Mouse (Mus musculus): Measurements from ENCODE around the gene Ppil1. TPM values are rescaled to one million over a fixed set of nuclear protein-coding genes. Genes with fewer than 3 reads are reported as not detected.
A peak's percentile ranks its signal among the peaks of the same experiment; 100 is the strongest.

The Ppil1 gene
- 10 to 100 TPM; 20.4 to 25.3 TPM for total RNA-seq (2021)
- long read RNA-seq, experiment 1, transcript Ppil1-201 (4 exons, 1,462 nt), result major isoform, 48 of 51 reads
- long read RNA-seq, experiment 1, partial matches to known transcripts, result 2 of 51 reads
- long read RNA-seq, experiment 1, other reads (novel, unspliced or antisense), result 1 of 51 reads
- long read RNA-seq, experiment 2, transcript Ppil1-201 (4 exons, 1,462 nt), result major isoform, 19 of 20 reads
- long read RNA-seq, experiment 2, partial matches to known transcripts, result 0 of 20 reads
- long read RNA-seq, experiment 2, other reads (novel, unspliced or antisense), result 1 of 20 reads

DNA sequence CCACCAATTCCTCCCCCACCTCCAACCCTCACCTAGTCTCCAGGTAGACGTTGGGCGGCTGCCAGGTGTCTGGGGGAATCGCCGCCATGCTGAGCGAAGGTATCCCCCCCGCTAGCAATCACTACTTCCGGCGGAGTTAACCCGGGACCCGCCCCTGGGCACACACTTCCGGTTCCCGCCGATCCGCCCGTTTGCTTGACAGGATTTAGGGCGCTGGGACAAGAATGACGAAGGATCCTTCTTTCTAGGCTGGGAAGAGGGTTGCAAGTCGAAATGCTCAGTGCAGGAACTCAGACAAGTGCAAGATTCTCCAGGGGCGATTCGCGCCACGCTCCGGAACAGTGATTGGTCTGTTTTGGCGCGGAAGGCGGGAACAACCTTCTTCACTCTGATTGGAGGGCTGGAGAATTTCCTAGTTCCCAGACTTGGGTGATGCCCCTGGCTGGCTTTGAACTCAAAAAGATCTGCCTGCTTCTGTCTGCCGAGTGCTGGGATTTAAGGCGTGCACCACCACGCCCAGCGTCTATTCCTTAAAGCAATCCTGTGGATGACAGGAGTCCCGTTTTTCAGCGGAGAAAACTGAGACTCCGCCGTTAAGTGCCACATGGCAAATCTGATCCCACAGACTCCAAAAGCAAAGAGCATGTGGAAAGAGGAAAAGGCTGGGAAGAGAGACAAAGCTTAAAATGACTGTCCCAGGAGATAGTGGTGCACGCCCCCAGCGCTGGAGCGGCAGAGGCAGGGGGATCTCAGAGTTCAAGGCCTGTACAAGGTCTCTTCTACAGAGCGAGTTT is at the start of gene Ppil1:
Gene Ppil1, minus strand, starts transcription at position 347 of the 794 bp plus-strand sequence.
- peak; percentile 83 to 91 for DNase-seq

DNA sequence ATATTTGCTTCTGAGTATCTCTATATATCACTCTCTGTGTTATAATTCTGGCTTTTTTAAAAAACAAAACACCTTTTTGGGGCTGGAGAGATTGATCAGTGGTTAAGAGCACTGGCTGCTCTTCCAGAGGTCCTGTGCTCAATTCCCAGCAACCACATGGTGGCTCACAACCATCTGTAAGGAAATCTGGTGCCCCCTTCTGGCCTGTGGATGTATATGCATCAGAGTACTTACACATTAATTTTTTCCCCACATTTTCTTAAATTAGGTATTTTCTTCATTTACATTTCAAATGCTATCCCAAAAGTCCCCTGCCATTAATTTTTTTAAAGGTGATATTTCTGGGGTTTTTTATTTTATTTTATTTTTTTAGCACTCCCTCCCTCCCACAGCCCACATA is 49.3 kb upstream of the Ppil1 start:
- no peak for DNase-seq

DNA sequence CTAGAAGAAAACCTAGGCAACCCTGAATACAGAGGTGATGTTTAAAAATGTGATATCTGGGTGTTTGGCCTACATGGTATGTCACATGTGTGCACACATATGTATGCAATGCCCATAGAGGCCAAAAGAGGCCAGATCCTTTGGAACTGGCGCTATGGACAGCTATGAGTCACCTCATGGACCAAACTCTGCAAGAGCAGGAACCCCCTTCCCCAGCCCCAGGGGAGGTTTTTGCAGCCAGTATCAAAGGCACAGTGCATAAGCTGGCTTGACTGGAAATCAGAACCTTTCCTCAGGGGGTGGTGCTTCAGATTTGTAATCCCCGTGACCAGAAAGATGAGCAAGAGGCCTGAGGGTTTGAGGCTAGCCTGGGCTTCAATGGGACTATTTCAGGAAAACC is 48.1 kb upstream of the Ppil1 start:
- DNase-seq, result no peak

DNA sequence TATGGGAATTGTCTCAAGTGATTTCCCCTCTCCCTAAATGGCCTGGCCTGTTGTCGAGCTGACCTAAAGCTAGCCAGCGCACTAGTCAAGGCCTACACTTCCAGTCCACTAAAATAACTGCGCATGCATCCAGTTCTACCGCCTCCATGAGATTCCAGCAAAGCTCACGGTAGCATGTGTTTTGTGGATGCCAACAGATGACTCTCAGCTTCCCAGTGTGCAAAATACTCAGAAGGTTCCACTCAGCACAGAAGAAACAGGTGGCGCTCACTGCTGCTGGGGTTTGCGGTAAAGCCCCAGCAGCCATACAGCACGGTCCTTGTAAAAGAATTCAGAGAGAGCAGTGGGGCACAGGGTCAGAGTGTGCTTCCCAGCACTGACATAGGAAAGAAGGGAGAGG is 47.6 kb upstream of the Ppil1 start:
- DNase-seq, result no peak

DNA sequence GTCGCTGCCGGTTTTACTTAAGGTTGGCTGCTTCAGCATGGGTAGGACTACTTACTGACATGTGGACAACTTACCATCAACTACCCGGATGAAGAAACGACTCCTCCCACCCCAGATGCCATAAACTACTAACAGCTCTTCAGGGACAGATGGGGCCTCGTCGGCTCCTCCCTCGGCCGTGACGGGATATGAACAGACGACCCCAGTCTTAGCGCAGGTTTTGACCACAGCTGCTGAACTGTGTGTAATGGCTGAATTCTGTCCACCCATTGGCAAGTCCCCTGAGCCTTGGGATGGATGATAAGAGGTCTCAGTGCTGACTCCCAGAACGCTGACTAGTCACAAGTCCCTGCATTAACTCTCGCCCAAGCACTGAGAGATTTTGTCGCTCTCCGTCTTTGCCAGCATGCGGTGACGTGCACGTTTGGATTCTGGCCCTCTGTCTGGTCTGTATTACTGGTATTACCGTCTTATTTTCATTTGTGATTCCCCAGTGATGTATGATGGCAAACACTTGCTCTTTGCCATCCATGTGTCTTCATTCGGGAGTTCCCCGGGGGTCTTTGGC is 46.2 kb upstream of the Ppil1 start:
- no peak for DNase-seq

DNA sequence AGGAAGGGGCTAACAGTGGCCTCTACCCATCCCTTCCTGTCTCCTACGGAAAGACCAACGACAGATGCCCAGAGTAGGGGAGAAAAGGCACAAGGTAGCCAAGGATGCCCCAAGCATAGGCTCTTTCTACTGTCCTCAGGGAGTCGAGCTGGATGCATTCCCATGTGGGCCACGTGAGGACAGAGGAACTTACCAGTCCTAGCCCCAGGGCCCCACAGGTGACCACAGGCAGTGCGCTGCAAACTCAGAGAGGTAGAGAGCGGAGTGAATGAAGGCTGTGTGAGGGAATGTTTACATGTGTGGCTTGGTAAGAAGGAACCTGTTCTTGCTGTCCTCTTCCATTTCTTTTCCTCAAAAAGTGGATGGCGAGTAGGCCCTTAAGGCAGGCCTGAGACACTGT is 41.9 kb upstream of the Ppil1 start:
- DNase-seq, result no peak

DNA sequence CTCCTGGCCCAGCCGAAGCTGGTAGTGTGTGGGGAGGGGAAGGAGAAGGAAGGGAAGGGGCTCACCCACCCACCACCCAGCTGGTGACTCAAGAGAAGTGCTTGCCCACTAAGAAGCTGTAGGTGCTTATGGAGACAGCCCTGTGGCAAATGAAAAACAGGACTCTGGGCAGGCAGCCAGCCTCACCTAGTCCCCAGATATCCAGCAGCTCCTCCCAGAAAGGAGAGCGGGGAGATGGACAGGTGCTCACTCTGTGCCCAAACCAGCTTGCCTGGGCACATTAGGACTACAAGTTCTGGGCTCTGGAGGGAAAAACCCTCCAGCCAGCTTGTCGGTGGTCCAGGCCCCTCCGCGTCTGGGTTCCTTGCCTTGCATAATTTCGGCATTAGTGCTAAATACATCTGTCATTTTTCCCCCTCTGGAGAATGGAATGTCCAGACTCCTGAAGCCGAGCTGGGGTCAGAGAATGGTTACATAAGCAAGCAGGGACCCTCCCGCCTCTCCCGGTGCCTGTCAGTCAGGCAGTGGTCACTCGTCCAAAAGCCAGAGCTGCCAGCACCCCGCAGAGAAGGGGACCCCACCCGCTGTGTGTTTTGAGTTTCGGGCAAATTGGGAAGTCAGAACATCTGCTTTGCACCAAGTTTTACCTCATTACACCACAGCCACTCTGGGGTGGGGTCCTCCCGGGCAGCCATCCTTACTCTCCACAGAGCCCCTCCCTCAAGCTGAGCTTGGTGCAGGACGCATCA is 41.2 kb upstream of the Ppil1 start:
- no peak for DNase-seq

DNA sequence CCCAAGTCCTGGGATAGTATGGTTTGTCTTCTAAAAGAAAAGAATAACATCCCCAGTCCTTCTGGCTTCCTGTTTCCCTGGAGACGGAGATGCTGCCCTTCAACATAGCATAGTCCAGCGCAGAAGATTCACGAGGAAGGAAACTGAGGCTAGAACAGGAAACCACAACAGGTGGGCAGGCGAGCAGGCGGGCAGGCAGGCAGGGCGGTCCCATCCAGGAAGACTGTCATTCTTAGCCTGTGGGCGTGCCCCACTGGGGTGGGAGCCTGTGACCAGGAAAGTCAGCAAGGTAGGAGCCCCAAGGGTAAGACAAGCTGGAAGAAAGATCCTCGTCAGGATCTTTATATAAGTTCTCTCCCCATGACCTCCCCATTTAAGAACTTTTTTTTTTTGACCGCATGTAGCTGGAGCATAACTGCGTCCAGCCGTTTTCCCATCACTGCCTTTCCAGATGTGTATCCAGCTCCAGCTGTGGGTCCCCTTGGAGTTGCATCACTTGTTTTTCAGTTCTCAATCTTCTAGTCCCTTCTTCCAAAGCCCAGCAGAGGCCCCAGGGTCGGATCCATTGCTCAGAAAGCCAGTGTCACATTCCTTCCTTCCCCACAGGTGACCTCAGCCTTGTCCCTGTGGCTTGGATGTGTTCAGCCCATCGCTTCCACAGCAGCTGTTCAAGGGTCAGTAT is 40.5 kb upstream of the Ppil1 start:
- DNase-seq, result no peak

DNA sequence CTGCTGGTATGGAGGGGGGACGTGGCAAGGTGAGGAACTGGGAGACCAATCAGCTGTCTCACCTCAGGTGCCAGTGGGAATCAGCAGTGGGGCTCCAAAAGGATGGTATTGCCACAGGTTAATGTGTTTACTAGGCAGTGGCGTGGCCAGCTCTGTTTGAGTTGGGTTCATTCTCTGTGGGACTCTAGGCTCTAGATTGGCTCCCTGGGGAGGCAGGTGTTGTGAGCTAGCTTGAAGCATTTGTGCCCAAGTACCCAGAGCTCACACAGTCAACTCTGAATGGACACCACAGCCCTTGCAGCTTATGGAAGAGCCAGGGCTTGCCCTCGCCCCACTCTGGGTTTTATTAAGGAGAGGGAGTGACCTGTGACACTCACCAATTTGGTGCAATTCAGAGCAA is 39.9 kb upstream of the Ppil1 start:
- DNase-seq, result no peak

DNA sequence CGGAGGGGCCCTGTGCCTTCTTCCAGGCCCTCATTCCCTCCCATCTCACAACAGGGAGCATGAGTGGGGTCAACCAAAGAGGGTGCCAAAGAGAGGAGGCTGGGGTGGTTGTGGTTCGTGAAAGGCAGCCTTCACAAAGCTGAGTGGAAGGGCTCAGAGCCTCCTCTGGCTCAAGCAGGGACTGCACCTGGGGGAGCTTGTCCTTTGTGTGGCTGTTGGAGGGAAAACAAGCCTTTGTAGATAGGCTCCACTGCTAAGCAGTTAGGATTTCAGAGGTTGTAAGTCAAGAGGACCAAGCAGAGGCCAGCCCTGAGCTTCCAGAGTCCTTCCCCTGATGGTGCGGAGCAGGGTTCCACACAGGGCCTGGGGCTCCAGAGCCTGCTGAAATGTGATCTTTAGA is 39.1 kb upstream of the Ppil1 start:
- DNase-seq, result no peak

DNA sequence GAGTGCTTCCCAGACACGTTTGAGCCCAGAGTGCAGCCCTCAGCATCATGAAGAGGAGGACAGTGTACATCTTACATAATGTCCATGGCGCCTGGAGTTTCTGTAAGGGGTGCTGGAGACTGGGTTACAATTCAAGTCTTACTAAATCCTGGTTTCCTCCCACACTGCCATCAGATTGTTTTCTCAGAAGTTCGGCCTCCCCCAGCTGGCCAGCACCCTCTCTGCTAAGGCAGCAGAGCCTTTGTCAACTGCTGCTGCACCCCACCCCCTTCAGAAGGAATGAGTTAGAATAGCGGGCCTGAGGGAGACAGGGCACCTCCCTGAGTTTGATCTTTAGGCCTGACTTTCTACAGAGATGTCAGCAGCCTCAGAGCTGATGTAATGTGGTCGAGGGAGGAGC is 38.2 kb upstream of the Ppil1 start:
- no peak for DNase-seq

DNA sequence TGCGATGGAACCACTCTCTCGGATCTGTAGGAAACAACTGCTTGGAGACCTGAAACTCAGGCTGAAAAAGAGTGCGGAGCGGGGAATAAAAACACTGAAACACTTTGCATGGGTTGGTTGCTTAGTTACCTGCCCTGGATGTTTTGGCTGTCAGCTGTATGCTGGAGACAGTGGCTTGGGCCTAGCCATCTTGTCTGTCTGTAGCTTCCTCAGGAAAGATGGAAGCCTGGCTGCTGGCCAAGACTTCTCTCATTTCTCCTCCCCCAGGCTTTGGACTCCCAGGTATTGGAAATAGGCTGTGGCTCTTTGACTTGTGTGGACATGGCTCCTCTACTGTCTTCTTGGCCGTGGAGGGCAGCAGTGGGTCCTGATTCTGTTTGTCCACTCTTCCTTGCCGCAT is 37.4 kb upstream of the Ppil1 start:
- DNase-seq, result no peak

DNA sequence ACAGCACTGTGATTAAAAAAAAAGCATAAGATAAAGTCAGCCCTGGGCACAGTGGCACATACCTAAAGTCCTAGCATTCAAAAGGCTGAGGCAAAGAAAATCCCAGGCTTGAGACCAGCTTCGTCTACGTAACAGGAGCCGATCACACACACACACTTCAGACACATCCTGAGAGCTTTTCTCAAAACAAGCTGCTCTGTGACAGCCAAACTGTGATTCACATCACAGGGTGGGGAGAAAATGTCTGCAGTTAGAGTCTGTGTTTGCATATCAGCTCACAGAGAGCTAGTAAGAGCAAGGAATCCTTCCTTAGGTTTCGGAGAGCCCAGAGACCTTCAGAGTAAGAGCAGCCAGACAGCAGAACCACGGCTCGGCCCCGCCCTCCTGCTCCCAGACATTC is 36.9 kb upstream of the Ppil1 start:
- no peak for DNase-seq

DNA sequence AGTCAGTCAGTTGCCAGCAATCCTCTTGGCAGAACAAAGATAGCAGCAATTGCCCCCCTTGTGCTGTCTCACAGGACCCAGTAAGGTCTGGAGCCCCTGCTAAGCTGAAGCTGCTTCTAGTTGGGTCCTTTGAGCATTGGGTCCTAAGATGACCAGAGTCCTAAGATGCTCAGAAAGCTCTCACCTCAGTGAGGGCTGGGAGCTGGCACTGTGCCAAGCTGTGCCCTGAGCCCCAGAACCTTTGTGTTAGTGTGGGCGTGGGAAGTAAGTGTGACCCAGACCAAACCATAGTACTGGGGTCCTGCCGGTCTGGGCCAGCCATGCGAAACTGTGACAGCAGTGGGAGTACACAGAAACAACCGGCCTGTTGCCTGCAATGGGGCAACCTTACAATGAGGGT is 35.3 kb upstream of the Ppil1 start:
- DNase-seq, result no peak

DNA sequence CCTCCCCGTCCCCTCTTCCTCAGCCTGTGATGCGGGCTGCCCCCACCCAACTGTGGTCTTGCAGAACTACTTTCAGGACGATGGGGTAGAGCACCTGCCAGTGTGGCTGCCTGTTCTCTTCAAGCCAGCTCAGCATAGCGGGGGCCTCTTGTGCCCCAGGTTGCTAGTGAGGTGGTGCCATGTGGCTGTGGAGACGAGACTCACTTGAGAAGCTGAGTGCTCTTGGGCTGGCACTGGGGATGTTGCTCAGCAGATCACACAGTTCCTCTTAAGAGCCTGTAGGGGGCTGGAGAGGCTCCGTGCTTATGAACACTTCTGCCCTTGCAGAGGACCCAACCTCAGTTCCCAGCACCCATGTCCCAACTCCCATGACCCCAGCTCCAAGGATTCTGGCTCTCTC is 33.8 kb upstream of the Ppil1 start:
- DNase-seq, result no peak

DNA sequence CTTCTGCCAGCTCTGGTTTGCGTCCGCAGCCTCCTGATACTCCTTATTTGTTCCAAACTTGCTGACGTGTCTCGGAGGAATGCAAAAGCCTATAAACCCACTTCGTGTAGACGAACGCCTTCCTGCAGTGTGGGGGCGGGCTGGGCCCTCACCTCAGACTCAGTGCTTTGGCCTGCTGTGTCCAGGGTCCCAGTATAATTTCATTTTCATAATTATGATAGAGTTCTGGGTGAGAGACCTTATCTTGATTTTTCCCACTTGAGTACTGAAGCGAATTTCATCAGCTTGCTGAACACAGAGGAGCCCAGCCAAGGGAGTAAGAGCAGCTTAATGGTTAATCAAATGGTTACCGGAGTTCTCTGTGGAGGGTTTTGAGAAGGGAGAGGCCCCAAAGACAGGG is 33.3 kb upstream of the Ppil1 start:
- DNase-seq, result no peak

DNA sequence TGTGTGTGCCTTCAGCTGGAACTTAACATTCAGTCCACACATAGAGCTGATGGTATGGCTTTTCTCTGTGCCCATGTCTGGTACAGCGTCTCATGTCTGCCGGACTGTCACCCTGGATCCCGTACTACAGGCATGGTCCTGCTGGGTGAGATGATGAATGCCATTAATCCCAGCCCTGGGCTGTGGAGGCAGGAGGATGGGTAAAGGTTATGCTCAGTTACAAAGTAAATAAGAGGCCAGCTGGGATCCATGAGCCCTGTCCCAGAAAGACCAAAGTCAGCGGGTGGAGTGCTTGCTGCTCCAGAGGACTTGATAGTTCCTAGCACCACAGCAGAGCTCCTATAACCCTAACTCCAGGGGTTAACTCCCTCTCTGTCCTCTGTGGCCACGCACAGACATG is 31.8 kb upstream of the Ppil1 start:
- no peak for DNase-seq

DNA sequence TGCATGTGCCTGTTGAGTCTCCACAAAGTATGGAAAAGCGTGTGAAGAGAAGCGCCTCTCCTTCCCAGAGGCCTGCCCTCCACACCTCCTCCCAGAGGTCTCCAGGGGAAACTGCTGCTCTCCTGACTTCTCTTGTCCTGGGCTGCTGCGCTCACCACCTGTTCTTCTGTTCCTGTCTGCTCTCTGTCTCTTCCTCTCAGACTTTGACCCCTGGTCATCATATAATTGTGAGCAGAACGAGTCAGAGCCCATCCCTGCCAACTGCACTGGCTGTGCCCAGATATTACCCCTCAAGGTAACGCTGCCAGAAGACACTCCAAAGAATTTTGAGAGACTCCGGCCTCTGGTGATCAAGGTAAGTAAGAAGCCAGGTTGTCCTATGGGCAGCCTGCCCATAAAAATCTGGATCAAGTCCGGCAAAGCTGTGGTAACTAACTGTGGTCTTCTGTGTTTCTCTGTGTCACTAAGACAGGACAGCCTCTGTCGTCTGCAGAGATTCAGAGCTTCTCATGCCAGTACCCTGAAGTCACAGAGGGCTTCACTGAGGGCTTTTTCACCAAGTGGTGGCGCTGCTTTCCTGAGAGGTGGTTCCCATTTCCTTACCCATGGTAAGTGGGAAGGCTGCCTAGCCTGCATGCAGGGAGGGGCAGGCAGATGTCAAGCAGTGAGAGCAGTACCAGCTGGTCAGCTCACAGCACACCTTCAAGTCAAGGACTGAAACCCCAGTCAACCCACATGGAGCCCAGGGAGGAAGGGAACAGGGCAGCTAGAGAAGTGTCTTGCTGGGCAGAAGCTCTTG is 30.0 kb upstream of the Ppil1 start:
- DNase-seq, result no peak

DNA sequence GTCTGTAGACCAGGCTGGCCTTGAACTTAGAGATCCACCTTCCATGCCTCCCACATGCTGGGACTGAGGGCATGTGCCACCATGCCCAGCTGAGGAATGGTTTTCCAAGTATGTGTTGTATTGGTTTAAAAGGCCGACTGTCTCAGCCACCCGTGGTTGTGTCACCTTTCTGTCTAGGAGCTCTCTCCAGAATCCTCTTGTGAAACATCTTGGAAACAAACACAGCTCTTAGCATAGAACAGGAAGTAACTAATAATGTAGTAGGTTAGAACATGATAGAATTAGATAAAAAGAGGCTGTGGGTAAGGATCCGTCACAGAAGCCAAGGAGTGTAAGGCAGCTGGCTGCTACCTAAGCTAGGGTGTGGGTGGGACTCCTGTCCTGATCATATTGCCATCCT is 29.0 kb upstream of the Ppil1 start:
- no peak for DNase-seq

DNA sequence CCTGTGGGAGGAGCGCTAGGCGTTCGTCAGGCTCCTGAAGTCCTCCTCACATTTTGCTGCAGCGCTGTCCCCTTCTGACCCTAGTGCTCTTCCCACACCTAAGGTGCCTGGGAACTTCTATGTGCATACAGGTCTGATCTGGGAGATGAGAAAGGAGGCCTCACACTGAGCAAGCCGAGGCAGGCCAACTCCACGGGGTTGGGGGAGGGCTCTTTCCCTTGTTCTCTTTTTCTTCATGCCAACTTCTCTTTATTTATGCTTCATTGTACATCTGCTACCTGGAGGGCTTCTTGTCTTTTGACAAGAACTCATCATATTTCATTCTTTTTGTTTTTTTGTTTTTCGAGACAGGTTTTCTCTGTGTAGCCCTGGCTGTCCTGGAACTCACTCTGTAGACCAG is 27.8 kb upstream of the Ppil1 start:
- no peak for DNase-seq

DNA sequence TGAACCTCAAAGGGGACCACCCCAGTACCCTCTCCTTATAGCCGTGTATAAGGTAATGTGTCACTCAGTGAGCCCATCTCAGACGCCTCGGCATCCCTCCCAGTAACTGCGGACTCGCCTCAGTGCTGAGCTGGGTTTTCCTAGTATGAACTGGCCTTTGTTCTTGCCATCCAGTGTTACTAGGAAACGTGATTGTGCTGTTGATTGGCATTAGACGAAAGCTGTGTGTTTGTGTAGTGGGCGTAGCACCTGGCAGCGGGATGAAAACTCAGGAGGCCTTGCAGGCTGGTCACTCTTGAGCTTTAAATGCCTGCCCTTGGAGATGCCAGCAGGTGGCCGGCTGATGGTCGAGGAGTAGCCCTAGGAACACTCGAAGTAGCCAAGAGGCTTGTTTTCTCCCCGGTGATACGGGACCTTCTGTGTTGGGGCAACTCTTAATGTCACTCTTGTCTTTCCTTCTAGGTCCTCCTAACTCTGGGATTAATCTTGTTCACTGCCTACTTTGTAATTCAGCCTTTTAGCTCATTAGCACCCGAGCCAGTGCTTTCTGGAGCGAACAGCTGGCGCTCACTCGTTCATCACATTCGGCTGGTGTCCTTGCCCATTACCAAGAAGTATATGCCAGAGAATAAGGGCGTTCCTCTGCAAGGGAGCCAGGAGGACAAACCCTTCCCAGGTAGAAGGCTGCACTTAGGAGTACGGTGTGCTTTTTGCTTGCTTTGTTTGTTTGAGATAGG is 18.4 kb upstream of the Ppil1 start:
- no peak for DNase-seq

Data from adrenal gland, postnatal 36 days (tissue).